Mouse (Mus musculus) frontal cortex, adult 2 months (tissue): ENCODE results near the gene Cmss1. TPM values are rescaled to one million over a fixed set of nuclear protein-coding genes. Genes with fewer than 3 reads are reported as not detected.
A peak's percentile ranks its signal among the peaks of the same experiment; 100 is the strongest.

Experiments
- DNase-seq, 2 experiments: peaks; one replicate each; pipeline ENCODE4 v3.0.0; 2022; ENCODE audit warnings: low spot score in 1 of 2; ENCODE audit errors: extremely low spot score in 1 of 2
- polyA plus RNA-seq: library from polyadenylated mRNA; depleted of rRNA; stranded (reverse); fragments of >200 nt; gene quantifications from 2 replicates; pipeline ENCODE4 v1.2.3, GENCODE M21; 2012

Cmss1 gene
- polyA plus RNA-seq, 1 experiment: 9.5 TPM

GRCm38 (mm10) chr16:57359251-57359650 is 247.4 kb downstream of the Cmss1 start:
- DNase-seq: peak; percentile 62 to 75

GRCm38 (mm10) chr16:57357011-57357410 is 249.7 kb downstream of the Cmss1 start:
- DNase-seq: no peak

GRCm38 (mm10) chr16:57356454-57356853 is 250.2 kb downstream of the Cmss1 start:
- no peak for DNase-seq

DNA sequence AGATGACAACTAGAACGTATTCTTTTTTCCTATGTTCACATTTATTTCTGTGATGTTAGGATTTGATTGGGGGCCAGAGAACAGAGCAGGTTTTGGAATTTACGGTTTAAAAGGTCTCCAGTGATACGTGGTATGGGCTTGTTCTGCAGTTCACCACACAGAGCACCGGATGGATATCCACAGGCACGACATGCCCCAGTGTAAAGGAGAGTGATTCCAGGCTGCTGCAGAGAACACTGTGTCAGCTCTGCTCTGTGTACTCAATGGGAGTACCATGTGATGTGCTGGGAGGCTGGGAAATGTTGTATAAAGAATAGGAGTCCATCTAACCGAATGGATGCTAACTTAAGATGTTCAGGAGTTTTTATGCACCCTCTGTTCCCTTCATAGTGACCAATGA is 252.7 kb downstream of the Cmss1 start:
- no peak for DNase-seq

GRCm38 (mm10) chr16:57353166-57353721 is 253.4 kb downstream of the Cmss1 start:
- DNase-seq: no peak

GRCm38 (mm10) chr16:57352751-57353150 is 253.9 kb downstream of the Cmss1 start, which contains the start of gene Filip1l:
Gene Filip1l (plus strand): TSS chr16:57353093.
- DNase-seq: no peak

DNA sequence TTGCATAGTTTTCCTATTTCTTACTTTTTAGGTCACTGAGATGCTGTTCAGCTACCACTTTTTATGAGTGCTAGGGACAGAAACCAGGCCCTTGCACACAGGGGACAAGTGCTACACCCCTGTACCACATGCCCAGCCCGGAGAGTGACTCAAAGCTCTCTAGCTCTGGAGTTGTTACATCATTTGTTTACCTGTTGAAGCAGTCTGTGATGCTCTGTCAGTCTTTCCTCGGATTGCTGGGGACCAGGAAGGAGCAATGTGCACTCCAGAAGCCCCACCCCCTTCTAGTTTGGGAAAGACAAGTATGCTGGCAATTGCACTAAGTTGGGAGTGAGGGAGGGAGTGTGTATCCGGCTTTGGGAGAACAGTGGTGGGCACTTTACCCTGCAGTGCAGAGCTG is 257.0 kb downstream of the Cmss1 start:
- DNase-seq: no peak

DNA sequence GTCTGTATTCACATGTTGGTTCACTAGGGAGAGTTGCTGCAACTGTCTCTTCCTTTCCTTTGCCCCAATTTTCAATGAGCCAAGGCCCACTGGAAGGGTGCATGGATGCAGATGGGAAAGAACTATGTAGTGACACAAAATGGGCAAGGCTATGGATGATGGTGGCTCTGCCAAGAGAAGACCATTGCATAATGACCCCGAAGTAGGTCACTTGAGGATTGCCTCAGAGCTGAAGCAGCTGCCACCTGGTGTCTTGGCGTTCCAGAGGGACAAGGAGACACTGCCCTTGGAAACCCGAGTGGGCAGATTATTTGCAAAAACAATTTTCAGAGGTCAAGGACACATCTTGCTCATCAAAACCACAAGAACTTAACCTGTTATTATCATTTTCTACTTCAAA is 257.6 kb downstream of the Cmss1 start:
- no peak for DNase-seq

DNA sequence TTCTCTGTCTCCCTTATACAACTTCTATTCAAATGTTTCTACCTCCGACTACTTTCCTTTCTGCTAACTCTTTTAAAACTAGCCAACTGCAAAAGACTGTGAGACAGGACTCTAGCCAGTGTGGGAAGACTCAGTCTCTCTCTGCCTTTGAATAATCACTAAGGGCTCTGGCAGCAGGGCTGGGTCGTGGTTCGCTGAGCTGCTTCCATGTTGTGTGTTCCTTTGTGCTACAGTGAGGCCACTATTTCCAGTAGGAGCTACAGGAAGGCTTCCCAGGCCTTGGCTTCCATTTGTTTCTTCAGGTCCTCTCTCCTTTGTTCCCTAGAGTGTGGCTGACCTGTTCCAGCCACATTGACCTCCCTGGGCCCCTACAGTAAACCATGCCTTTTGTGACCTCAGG is 260.4 kb downstream of the Cmss1 start:
- DNase-seq: no peak

GRCm38 (mm10) chr16:57340613-57340898 is 266.1 kb downstream of the Cmss1 start:
- DNase-seq: no peak

GRCm38 (mm10) chr16:57339765-57340612 is 266.7 kb downstream of the Cmss1 start:
- no peak for DNase-seq

- no peak for DNase-seq
Measured at GRCm38 (mm10) chr16:57336770-57337423, 269.8 kb downstream of the Cmss1 start.

DNA sequence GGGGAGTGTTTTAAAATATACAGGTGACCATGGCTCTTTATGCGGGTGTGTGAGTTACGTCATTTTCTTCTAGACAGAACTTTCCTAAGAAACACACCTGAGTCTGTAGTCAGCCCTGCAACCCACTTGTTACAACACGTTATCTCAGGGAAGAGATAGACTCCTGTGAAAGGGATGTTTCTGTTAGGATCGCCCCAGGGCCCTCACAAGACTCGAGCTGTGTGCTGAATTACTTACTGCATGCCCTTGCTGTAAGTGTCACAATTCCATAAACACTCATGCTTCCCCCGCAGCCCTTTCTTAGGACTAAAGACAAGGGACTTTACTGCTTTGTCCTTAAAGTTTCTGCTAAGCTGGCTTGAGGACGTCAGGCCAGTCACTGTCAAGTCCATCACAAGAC is 274.4 kb downstream of the Cmss1 start:
- DNase-seq: no peak

- DNase-seq: no peak
Measured at GRCm38 (mm10) chr16:57330111-57330510, 276.6 kb downstream of the Cmss1 start.

- no peak for DNase-seq
Measured at GRCm38 (mm10) chr16:57329028-57329427, 277.6 kb downstream of the Cmss1 start.

- DNase-seq: no peak
Measured at GRCm38 (mm10) chr16:57326996-57327395, 279.7 kb downstream of the Cmss1 start.

DNA sequence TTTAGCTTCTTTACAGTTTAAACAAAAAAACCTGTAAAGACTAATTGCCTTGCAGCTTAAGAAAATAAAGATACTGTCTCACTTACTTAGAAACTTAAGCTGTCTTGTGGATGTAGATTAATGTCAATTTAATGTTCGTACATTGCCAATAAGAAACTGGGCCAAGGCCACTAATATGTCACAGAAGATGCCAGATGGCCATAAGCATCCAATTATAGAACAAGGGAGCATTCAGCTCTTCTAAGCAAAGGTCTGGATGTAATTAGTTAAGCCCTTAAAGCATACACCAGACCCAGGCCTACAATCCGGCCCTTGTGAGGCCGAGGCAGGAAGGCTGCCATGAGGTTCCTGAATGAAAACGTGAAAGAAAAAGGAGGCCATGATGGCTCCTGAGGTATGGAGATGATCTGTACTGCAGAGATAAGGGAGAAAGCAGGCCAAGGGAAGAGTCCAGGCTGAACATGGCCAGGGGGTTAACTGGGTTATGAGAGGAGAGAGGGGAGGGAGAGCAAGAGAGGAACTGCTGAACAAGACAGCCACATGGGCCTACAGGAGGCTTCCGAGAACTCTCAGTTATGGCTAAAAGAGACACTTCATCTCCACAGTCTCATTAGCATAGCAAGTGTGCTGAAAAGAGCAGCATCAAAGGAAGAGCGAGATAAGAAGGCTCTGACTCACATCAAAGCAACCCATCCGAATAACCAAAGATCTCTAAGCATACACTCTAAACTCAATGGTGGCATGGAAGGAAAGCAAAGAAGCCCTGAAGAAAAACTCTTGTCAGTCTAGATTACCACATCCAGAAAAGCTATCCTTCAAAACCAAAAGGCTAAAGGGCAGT is 287.2 kb downstream of the Cmss1 start:
- no peak for DNase-seq

- DNase-seq: no peak
Measured at GRCm38 (mm10) chr16:57318637-57319125, 288.0 kb downstream of the Cmss1 start.

- DNase-seq: no peak
Measured at GRCm38 (mm10) chr16:57317882-57318636, 288.6 kb downstream of the Cmss1 start.

- DNase-seq: no peak
Measured at GRCm38 (mm10) chr16:57317127-57317526, 289.5 kb downstream of the Cmss1 start.
